Mouse (Mus musculus) small intestine, adult 2 months (tissue): ENCODE results near the gene Metrnl. TPM values are rescaled to one million over a fixed set of nuclear protein-coding genes. Genes with fewer than 3 reads are reported as not detected.
A peak's percentile ranks its signal among the peaks of the same experiment; 100 is the strongest.

ENCODE experiments used
- H3K27ac ChIP-seq: fragments of 200-500 bp; 2 replicates; pipeline ENCODE4 v1.5.1; 2012; ENCODE audit warnings: low read depth, low read length, control low read depth, inconsistent platforms; ENCODE audit not compliant: insufficient read depth
- H3K27me3 ChIP-seq: fragments of 200-500 bp; 2 replicates; pipeline ENCODE4 v1.6.1; 2012; ENCODE audit warnings: mild to moderate bottlenecking, moderate library complexity, low read length, inconsistent platforms; ENCODE audit not compliant: control insufficient read depth, insufficient read depth
- H3K36me3 ChIP-seq: fragments of 200-500 bp; 2 replicates; pipeline ENCODE4 v1.6.1; 2012; ENCODE audit warnings: mild to moderate bottlenecking, low read length, control low read depth, inconsistent platforms; ENCODE audit not compliant: control insufficient read depth, insufficient read depth
- H3K4me1 ChIP-seq: fragments of 200-500 bp; 2 replicates; pipeline ENCODE4 v1.6.1; 2012; ENCODE audit warnings: low read length, inconsistent platforms, mixed read lengths; ENCODE audit not compliant: control insufficient read depth, insufficient read depth, insufficient read length
- H3K4me3 ChIP-seq: fragments of 200-500 bp; 2 replicates; pipeline ENCODE4 v1.5.1; 2012; ENCODE audit warnings: low read depth, mild to moderate bottlenecking, control low read depth, inconsistent platforms, low read length, moderate library complexity
- CTCF ChIP-seq: fragments of 200-500 bp; IDR thresholded peaks from 2 replicates; pipeline ENCODE4 v1.5.1; 2012; ENCODE audit warnings: low read depth, mild to moderate bottlenecking, control low read depth, inconsistent platforms, low read length, moderate library complexity, mixed read lengths; ENCODE audit not compliant: insufficient replicate concordance, insufficient read length; ENCODE audit errors: extremely low read depth
- POLR2A ChIP-seq: fragments of 200-500 bp; IDR thresholded peaks from 2 replicates; pipeline ENCODE4 v1.6.1; 2012; ENCODE audit warnings: low read depth, mild to moderate bottlenecking, control low read depth, inconsistent platforms, low read length, moderate library complexity
- WGBS: fragments of 180-500 bp; shearing (Covaris S2); methylation state at CpG from one replicate; pipeline ENCODE4 v1.1.7; 2018; 5-methylcytosine and 5-hydroxymethylcytosine counted together
- polyA plus RNA-seq: library from polyadenylated mRNA; depleted of rRNA; stranded (reverse); fragments of >200 nt; gene quantifications from 2 replicates; pipeline ENCODE4 v1.2.3, GENCODE M21; 2012

Metrnl gene
- polyA plus RNA-seq, 1 experiment, result 219 TPM

GRCm38 (mm10) chr11:121685491-121686001, 15.8 kb upstream of the Metrnl start:
- Histone ChIP-seq H3K4me1 (peaks cover 3% of the 10 kb centered on the region; the same call in 1 of the 2 replicates), H3K27me3 (no peaks in the 10 kb centered on the region), H3K36me3 (no peaks in the 10 kb centered on the region), H3K4me3 (no peak overlapping the region), H3K27ac (no peak overlapping the region)
- WGBS, result 77% methylated on average over 6 of the region's 6 CpGs
- TF ChIP-seq CTCF (no peak), POLR2A (no peak)

- WGBS, result 78% methylated on average over 4 of the region's 4 CpGs
- H3K27ac ChIP-seq, result no peak overlapping the region
- no peaks in the 10 kb centered on the region for H3K36me3 ChIP-seq
- H3K4me1 ChIP-seq, result no peaks in the 10 kb centered on the region
- no peak overlapping the region for H3K4me3 ChIP-seq
- TF ChIP-seq POLR2A (no peak), CTCF (no peak)
- no peaks in the 10 kb centered on the region for H3K27me3 ChIP-seq
These were observed 15.3 kb upstream of the Metrnl start for GRCm38 (mm10) chr11:121686091-121686490.

DNA sequence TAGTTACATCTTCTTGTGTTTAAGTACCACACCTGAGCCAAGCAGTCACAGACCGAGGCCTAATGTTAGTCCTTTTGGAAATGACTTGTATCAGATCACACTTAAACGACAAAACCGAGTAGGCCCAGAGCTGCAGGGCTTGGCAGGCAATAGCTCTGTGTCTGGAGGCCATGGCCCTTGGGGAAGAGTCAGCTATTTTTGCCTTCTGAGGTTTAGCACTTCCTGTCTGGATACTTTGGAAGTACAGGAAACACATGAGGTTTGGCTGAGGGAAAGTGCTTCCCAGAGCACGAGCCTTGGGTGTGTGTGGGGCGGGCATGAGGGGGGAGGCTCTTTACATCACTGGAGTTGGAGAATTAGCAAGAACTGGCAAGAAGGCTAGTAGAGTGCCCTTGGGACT, 14.7 kb upstream of the Metrnl start:
- no peak overlapping the region for H3K4me3 ChIP-seq
- H3K36me3 ChIP-seq, result no peaks in the 10 kb centered on the region
- TF ChIP-seq CTCF, result no peak
- TF ChIP-seq POLR2A, result no peak
- no peak overlapping the region for H3K27ac ChIP-seq
- no peaks in the 10 kb centered on the region for H3K27me3 ChIP-seq
- WGBS, result 74% methylated on average over 5 of the region's 5 CpGs
- no peaks in the 10 kb centered on the region for H3K4me1 ChIP-seq

DNA sequence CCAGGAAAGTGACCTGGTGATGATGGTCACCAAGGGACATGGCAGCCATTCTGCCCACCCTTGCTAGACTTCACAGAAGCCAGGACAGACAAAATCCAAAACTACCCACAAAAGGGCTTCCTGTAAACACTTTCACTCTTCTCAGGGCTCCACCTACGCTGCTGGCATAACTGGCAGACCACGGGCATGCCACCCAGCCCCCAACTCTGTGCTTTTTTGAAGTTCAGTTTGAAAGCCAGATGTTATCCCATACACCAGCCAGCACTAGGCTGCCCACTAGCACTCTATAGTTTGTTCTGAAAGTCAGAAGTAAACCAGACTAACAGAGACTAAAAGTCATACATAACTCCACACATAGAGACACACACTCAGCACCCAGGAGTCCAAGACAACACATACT, 13.3 kb upstream of the Metrnl start:
- Histone ChIP-seq H3K27me3 (no peaks in the 10 kb centered on the region), H3K36me3 (no peaks in the 10 kb centered on the region), H3K27ac (no peak overlapping the region), H3K4me3 (no peak overlapping the region), H3K4me1 (no peaks in the 10 kb centered on the region)
- TF ChIP-seq POLR2A (no peak), CTCF (no peak)
- 85% methylated on average over 2 of the region's 2 CpGs for WGBS

DNA sequence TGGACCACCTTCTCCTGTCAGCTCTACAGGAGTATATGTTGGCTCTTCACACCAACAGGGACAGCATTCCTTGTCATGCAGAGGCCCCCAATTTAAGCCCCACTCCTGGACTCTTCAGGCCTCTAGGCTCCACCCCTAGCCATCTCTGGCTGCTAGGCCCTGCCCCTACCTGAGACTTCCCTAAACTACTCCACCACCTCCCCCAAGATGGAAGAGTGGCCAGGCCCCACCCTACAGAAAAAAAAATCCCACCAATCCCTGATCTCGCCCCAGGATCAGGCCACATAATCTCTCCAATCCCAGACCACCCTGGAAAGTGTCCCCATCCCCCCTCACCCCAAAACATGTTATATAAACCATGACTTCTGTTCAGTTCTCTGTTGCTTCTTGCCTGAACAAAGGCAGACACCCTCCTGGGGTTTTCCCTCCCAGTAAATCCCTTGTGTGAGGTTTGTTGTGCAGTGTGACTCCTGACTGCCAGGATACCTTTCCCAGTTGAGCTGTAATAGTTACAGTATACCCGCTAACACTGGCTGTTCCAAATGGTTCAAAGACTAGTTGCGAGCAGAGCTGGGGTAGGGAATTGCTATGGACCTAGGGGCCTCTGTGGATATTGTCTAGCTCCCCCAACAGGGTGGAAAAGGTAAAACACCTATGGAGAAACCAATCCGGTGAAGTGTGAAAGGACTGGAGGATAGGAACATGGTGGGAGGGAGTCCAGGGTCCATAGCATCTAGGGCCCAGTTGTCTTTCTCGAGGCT, 5.9 kb upstream of the Metrnl start:
- Histone ChIP-seq H3K4me1 (peaks cover 6% of the 10 kb centered on the region; the same call in 1 of the 2 replicates), H3K36me3 (no peaks in the 10 kb centered on the region), H3K27ac (no peak overlapping the region), H3K27me3 (no peaks in the 10 kb centered on the region), H3K4me3 (no peak overlapping the region)
- WGBS, result 89% methylated on average over 5 of the region's 5 CpGs
- TF ChIP-seq CTCF, result no peak
- no peak for TF ChIP-seq POLR2A

- H3K36me3 ChIP-seq, result no peaks in the 10 kb centered on the region
- no peak overlapping the region for H3K27ac ChIP-seq
- H3K4me1 ChIP-seq, result peaks cover 13% of the 10 kb centered on the region
- 87% methylated on average over 4 of the region's 4 CpGs for WGBS
- no peak overlapping the region for H3K4me3 ChIP-seq
- H3K27me3 ChIP-seq, result no peaks in the 10 kb centered on the region
- TF ChIP-seq CTCF (no peak), POLR2A (no peak)
These were observed 4.1 kb upstream of the Metrnl start for GRCm38 (mm10) chr11:121697271-121697670.

DNA sequence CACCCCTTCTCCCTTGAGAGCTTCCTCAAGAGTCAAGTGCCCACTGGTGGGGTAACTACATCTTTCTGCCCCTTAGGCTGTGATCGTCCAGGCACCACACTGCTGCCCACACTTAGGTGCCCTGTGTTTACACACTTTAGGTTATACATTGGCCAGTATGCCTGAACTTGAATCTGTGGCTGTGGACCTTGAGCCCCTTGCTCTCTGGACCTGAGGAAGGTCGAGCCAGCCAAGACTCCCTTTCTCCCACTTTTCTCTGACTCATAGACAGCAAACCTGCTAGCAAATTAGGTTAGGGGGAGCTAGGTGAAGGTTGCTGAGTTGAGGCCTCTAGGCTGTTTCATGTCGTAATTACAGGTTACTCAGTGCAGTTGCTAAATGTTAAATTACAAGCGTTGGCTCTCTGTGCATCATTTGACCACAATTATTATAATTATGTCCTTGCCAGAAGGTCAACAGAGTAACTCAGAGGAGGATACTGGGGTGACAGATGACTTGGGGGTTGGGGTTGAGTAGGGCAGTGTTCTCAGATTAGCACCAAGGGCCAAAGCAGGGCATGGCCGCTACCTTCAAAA, 2.9 kb upstream of the Metrnl start:
- 68% methylated on average over 5 of the region's 5 CpGs for WGBS
- no peak overlapping the region for H3K4me3 ChIP-seq
- H3K36me3 ChIP-seq, result no peaks in the 10 kb centered on the region
- H3K27ac ChIP-seq, result peak overlapping the region; percentile 4; the same call in 1 of the 2 replicates
- no peaks in the 10 kb centered on the region for H3K27me3 ChIP-seq
- TF ChIP-seq CTCF, result no peak
- peaks cover 13% of the 10 kb centered on the region for H3K4me1 ChIP-seq
